Mouse (Mus musculus) forebrain, embryonic 15.5 days (tissue): ENCODE data around the gene App. TPM values are rescaled to one million over a fixed set of nuclear protein-coding genes. Genes with fewer than 3 reads are reported as not detected.
A peak's percentile ranks its signal among the peaks of the same experiment; 100 is the strongest.

Experiments used
- ATAC-seq: fragments of 200-750 bp; cut with Nextera tagmentation; replicated peaks from 2 replicates; pipeline ENCODE4 v1.8.0; 2017; ENCODE audit warnings: mild to moderate bottlenecking, moderate TSS enrichment, moderate library complexity
- H3K27ac ChIP-seq: fragments of 300-500 bp; sonication (generic); replicated peaks from 2 replicates; pipeline ENCODE4 v1.5.1; 2015; ENCODE audit warnings: mild to moderate bottlenecking, inconsistent platforms
- H3K27me3 ChIP-seq: fragments of 300-500 bp; sonication (generic); 2 replicates; pipeline ENCODE4 v1.6.1; 2015; ENCODE audit warnings: inconsistent platforms
- H3K36me3 ChIP-seq: fragments of 300-500 bp; sonication (generic); 2 replicates; pipeline ENCODE4 v1.6.1; 2015; ENCODE audit warnings: mild to moderate bottlenecking, inconsistent platforms
- H3K4me1 ChIP-seq: fragments of 300-500 bp; sonication (generic); 2 replicates; pipeline ENCODE4 v1.6.1; 2015; ENCODE audit warnings: inconsistent platforms
- H3K4me2 ChIP-seq: fragments of 300-500 bp; sonication (generic); replicated peaks from 2 replicates; pipeline ENCODE4 v1.6.1; 2015; ENCODE audit warnings: mild to moderate bottlenecking, inconsistent platforms
- H3K4me3 ChIP-seq: fragments of 300-500 bp; sonication (generic); 2 replicates; pipeline ENCODE4 v1.5.1; 2015; ENCODE audit warnings: mild to moderate bottlenecking, inconsistent platforms
- H3K9ac ChIP-seq: fragments of 300-500 bp; sonication (generic); replicated peaks from 2 replicates; pipeline ENCODE4 v1.6.1; 2015; ENCODE audit warnings: mild to moderate bottlenecking, inconsistent platforms
- H3K9me3 ChIP-seq: fragments of 300-500 bp; sonication (generic); 2 replicates; pipeline ENCODE4 v1.6.1; 2016; ENCODE audit warnings: inconsistent platforms
- WGBS: fragments of 180-500 bp; shearing (Covaris S2); methylation state at CpG from one replicate; pipeline ENCODE4 v1.1.7; 2015; ENCODE audit warnings: mixed read lengths; 5-methylcytosine and 5-hydroxymethylcytosine counted together
- polyA plus RNA-seq: library from polyadenylated mRNA; unstranded; fragments of >200 nt; fragmentation: Nextera tagmentation; extraction: Ambion mirVana; gene quantifications from 2 replicates; pipeline ENCODE4 v1.2.1, GENCODE M21; 2015

App gene
- polyA plus RNA-seq, 1 experiment from 2014 or later = 266 TPM

- Histone ChIP-seq H3K36me3 (no peaks in the 10 kb centered on the region), H3K4me1 (peaks cover 30% of the 10 kb centered on the region), H3K9ac (no peak overlapping the region), H3K27ac (no peak overlapping the region), H3K9me3 (no peaks in the 10 kb centered on the region), H3K4me3 (no peak overlapping the region), H3K27me3 (no peaks in the 10 kb centered on the region), H3K4me2 (no peak overlapping the region)
- no peak for ATAC-seq
- WGBS = 81% methylated on average over 9 of the region's 9 CpGs
Observed at GRCm38 (mm10) chr16:85148615-85149508, 24.7 kb downstream of the App start.

DNA sequence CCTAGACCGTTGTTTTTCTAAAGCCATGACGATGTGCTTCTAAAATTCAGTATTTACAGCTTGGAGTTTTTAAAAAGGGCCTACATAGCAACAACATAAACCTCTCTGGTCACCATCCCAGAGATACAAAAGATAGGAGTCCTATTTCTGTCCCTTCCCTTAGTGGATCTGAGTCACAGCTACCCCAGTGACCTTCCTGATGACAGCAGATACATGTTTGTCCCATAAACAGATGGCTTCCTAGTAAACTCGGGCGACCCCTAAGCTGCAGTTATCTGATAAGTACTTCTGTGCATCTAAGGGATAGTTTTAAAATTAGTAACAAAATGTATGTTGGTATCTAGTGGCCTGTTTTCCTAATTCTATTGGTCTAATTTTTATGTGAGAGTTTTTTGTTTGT is 26.1 kb downstream of the App start:
- Histone ChIP-seq H3K27me3 (no peaks in the 10 kb centered on the region), H3K9me3 (no peaks in the 10 kb centered on the region), H3K36me3 (no peaks in the 10 kb centered on the region), H3K27ac (no peak overlapping the region), H3K9ac (no peak overlapping the region), H3K4me3 (no peak overlapping the region), H3K4me2 (no peak overlapping the region), H3K4me1 (peaks cover 38% of the 10 kb centered on the region)
- 94% methylated on average over 4 of the region's 4 CpGs for WGBS
- ATAC-seq = no peak

- H3K27ac ChIP-seq = no peak overlapping the region
- H3K4me1 ChIP-seq = peaks cover 26% of the 10 kb centered on the region
- H3K27me3 ChIP-seq = no peaks in the 10 kb centered on the region
- H3K9ac ChIP-seq = no peak overlapping the region
- 49% methylated on average over 11 of the region's 11 CpGs for WGBS
- ATAC-seq = no peak
- H3K4me3 ChIP-seq = no peak overlapping the region
- no peaks in the 10 kb centered on the region for H3K36me3 ChIP-seq
- no peak overlapping the region for H3K4me2 ChIP-seq
- H3K9me3 ChIP-seq = no peaks in the 10 kb centered on the region
Observed at GRCm38 (mm10) chr16:85145771-85146178, 27.8 kb downstream of the App start.

- H3K9me3 ChIP-seq = no peaks in the 10 kb centered on the region
- H3K27ac ChIP-seq = no peak overlapping the region
- no peak overlapping the region for H3K4me2 ChIP-seq
- WGBS = 57% methylated on average over 11 of the region's 11 CpGs
- H3K4me1 ChIP-seq = peaks cover 24% of the 10 kb centered on the region
- no peak overlapping the region for H3K9ac ChIP-seq
- ATAC-seq = no peak; the same call in 1 of the 2 replicates
- no peak overlapping the region for H3K4me3 ChIP-seq
- H3K36me3 ChIP-seq = no peaks in the 10 kb centered on the region
- no peaks in the 10 kb centered on the region for H3K27me3 ChIP-seq
Observed at GRCm38 (mm10) chr16:85145369-85145768, 28.2 kb downstream of the App start.

DNA sequence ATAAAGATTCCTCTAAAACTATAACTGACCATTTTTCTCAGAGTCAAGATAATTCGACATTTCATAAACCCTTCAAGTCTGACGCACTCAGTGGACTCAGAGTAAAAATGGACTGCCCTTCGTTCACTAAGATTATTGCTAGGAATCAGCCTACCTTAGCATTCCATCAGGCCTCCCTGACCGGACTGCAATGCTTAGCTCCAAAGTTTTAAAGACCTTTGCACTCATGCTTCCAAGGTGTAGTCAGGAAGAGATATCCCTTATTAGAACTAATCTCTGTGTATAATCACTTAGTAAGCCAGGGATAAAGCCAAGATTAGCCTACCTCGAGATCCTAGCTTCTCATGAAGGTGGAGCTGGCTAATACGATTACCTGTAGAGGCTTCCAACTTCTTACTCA is 29.2 kb downstream of the App start:
- WGBS = 89% methylated on average over 6 of the region's 6 CpGs
- no peaks in the 10 kb centered on the region for H3K36me3 ChIP-seq
- no peaks in the 10 kb centered on the region for H3K9me3 ChIP-seq
- no peak overlapping the region for H3K4me3 ChIP-seq
- no peaks in the 10 kb centered on the region for H3K27me3 ChIP-seq
- H3K4me2 ChIP-seq = no peak overlapping the region
- H3K9ac ChIP-seq = no peak overlapping the region
- no peak overlapping the region for H3K27ac ChIP-seq
- no peak for ATAC-seq
- peaks cover 26% of the 10 kb centered on the region for H3K4me1 ChIP-seq

DNA sequence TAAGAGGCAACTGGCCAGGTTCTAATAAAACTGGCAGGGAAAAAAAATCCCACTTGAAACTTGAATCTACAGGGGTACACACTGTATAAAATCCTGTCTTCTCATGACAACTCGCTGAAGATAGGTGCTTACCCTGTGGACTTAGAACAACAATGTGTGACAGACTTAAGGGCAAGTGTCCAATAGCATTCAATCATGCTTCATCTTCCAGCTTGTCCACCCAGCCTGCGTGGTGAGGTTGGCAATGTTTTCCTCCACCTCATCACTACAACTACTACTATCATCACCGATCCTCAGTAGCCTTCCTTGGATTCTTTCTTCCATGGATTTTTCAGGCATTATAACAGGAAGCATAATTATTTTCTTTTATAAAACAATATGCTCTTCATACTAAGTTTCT is 29.7 kb downstream of the App start:
- no peak for ATAC-seq
- Histone ChIP-seq H3K4me1 (peaks cover 25% of the 10 kb centered on the region), H3K4me2 (no peak overlapping the region), H3K9me3 (no peaks in the 10 kb centered on the region), H3K36me3 (no peaks in the 10 kb centered on the region), H3K27me3 (no peaks in the 10 kb centered on the region), H3K27ac (no peak overlapping the region), H3K4me3 (no peak overlapping the region), H3K9ac (no peak overlapping the region)
- 85% methylated on average over 3 of the region's 3 CpGs for WGBS

DNA sequence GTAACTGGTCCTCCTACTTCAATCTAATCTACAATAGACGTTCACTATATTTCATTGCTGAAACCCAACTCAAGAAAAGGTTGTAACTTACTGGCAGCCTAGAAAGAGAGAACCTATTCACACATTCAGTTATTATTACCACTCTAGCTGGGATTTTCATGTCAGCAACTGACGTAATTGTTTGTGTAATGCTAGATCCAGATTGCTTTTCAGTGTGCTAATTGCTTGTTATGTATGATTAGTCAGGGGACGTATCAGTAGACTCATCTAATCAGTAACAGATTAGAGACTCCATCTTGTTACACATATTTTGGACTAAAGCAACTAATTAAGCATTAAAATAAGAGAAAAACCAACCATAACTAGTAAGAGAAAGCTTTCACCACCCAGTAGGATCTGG is 30.4 kb downstream of the App start:
- Histone ChIP-seq H3K36me3 (no peaks in the 10 kb centered on the region), H3K4me3 (no peak overlapping the region), H3K9ac (no peak overlapping the region), H3K27me3 (no peaks in the 10 kb centered on the region), H3K27ac (no peak overlapping the region), H3K4me1 (peaks cover 20% of the 10 kb centered on the region), H3K9me3 (no peaks in the 10 kb centered on the region), H3K4me2 (no peak overlapping the region)
- no peak for ATAC-seq
- WGBS = 29% methylated on average over 3 of the region's 3 CpGs

DNA sequence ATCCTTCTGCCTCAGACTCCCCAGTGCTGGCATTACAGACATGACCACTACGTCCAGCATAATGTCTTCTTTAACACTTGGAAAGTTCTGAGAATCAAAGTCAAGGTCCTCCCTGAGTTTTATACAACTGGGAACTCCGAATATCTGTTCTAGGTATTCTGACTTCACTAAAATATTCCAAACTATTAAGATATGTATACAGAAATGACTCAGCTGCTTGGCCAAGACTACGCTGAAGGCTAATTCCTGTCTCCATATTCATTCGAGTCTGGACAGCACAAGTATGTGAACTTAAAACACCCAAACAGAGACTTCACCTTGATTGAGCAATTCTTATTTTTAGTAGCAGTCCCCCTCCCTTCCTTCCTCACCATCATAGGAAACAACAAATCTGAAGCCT is 32.2 kb downstream of the App start:
- H3K36me3 ChIP-seq = no peaks in the 10 kb centered on the region
- H3K9me3 ChIP-seq = no peaks in the 10 kb centered on the region
- H3K4me2 ChIP-seq = no peak overlapping the region
- ATAC-seq = no peak
- no peaks in the 10 kb centered on the region for H3K27me3 ChIP-seq
- H3K27ac ChIP-seq = no peak overlapping the region
- 96% methylated on average over 4 of the region's 4 CpGs for WGBS
- H3K4me3 ChIP-seq = no peak overlapping the region
- H3K4me1 ChIP-seq = peaks cover 17% of the 10 kb centered on the region
- H3K9ac ChIP-seq = no peak overlapping the region

DNA sequence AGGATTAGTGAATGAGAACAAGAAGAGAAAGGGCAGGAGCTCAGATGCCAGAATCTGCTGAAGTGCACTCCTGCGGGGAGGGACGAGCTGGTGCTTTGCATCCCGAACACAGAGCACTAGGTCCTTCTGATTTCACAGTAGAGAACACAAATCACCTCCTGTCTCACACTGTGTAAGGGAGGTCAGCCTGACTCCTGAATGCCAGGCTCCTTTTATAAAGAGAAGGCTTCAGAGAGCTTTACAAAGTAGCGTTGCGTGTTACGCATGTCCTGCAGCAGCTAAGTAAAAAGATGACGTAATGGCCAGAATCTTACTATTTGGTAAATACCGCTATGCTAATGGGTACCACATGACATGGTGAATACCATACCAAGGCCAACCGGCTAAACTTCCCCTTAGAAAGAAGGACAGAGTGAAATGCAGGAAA is 34.4 kb downstream of the App start:
- no peaks in the 10 kb centered on the region for H3K27me3 ChIP-seq
- no peaks in the 10 kb centered on the region for H3K9me3 ChIP-seq
- peak overlapping the region; percentile 50; the same call in 1 of the 2 replicates for H3K27ac ChIP-seq
- WGBS = 30% methylated on average over 9 of the region's 9 CpGs
- peaks cover 17% of the 10 kb centered on the region for H3K4me1 ChIP-seq
- H3K4me3 ChIP-seq = no peak overlapping the region
- H3K9ac ChIP-seq = no peak overlapping the region
- no peak overlapping the region for H3K4me2 ChIP-seq
- peak; percentile 62 for ATAC-seq
- no peaks in the 10 kb centered on the region for H3K36me3 ChIP-seq

DNA sequence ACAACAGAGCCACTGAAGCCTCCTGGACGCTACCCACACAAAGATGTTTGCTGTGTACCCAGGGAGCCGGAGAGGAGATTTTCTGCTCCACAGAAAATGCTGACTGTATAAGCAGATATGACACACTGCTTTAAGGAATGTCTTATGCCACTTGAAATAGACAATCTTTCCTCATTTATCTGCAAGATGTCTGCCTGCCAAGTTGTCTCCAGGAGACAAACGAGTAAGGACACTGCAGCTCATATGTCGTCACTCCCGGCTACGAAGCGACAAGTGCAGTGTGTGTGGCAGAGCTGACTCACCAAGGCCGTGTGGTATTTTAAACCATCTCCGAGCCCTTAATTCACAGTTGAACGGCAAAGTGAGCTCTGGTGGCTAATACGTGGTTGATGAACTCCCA is 36.2 kb downstream of the App start:
- Histone ChIP-seq H3K9ac (no peak overlapping the region), H3K27ac (no peak overlapping the region), H3K36me3 (no peaks in the 10 kb centered on the region), H3K4me2 (no peak overlapping the region), H3K4me1 (peaks cover 9% of the 10 kb centered on the region), H3K9me3 (no peaks in the 10 kb centered on the region), H3K27me3 (no peaks in the 10 kb centered on the region), H3K4me3 (no peak overlapping the region)
- 66% methylated on average over 11 of the region's 11 CpGs for WGBS
- ATAC-seq = no peak

- Histone ChIP-seq H3K9ac (no peak overlapping the region), H3K4me2 (no peak overlapping the region), H3K4me3 (no peak overlapping the region), H3K4me1 (peaks cover 9% of the 10 kb centered on the region), H3K9me3 (no peaks in the 10 kb centered on the region), H3K27ac (no peak overlapping the region), H3K27me3 (no peaks in the 10 kb centered on the region), H3K36me3 (no peaks in the 10 kb centered on the region)
- ATAC-seq = no peak
- 80% methylated on average over 4 of the region's 4 CpGs for WGBS
Observed at GRCm38 (mm10) chr16:85136046-85136445, 37.5 kb downstream of the App start.

GRCm38 (mm10) chr16:85133468-85133881 is 40.1 kb downstream of the App start:
- Histone ChIP-seq H3K9ac (no peak overlapping the region), H3K4me2 (no peak overlapping the region), H3K9me3 (no peaks in the 10 kb centered on the region), H3K27ac (0 out of 2 replicates have a peak overlapping the region, but pooled peaks have one; percentile 16), H3K4me3 (no peak overlapping the region), H3K4me1 (peaks cover 13% of the 10 kb centered on the region; the same call in 1 of the 2 replicates), H3K36me3 (no peaks in the 10 kb centered on the region), H3K27me3 (no peaks in the 10 kb centered on the region)
- 63% methylated on average over 5 of the region's 5 CpGs for WGBS
- ATAC-seq = no peak

GRCm38 (mm10) chr16:85133057-85133456 is 40.5 kb downstream of the App start:
- Histone ChIP-seq H3K4me3 (no peak overlapping the region), H3K27ac (peak overlapping the region; percentile 16; the same call in 1 of the 2 replicates), H3K9me3 (no peaks in the 10 kb centered on the region), H3K9ac (no peak overlapping the region), H3K27me3 (no peaks in the 10 kb centered on the region), H3K36me3 (no peaks in the 10 kb centered on the region), H3K4me1 (peaks cover 14% of the 10 kb centered on the region), H3K4me2 (no peak overlapping the region)
- 90% methylated on average over 8 of the region's 8 CpGs for WGBS
- ATAC-seq = no peak
